Mouse (Mus musculus) embryonic facial prominence, embryonic 15.5 days (tissue): Measurements from ENCODE around the gene Prdm16. TPM values are rescaled to one million over a fixed set of nuclear protein-coding genes. Genes with fewer than 3 reads are reported as not detected.

Source experiments
- ATAC-seq: fragments of 200-750 bp; cut with Nextera tagmentation; 2 replicates; pipeline ENCODE4 v1.8.0; 2017; ENCODE audit warnings: low read depth, moderate TSS enrichment; ENCODE audit not compliant: insufficient number of reproducible peaks, low FRiP score, low TSS enrichment
- H3K27ac ChIP-seq: fragments of 300-500 bp; sonication (generic); replicated peaks from 2 replicates; pipeline ENCODE4 v1.5.1; 2015; ENCODE audit warnings: mild to moderate bottlenecking, inconsistent platforms
- H3K27me3 ChIP-seq: fragments of 300-500 bp; sonication (generic); 2 replicates; pipeline ENCODE4 v1.6.1; 2015; ENCODE audit warnings: inconsistent platforms
- H3K36me3 ChIP-seq: fragments of 300-500 bp; sonication (generic); 2 replicates; pipeline ENCODE4 v1.6.1; 2015; ENCODE audit warnings: mild to moderate bottlenecking, inconsistent platforms
- H3K4me1 ChIP-seq: fragments of 300-500 bp; sonication (generic); 2 replicates; pipeline ENCODE4 v1.6.1; 2015; ENCODE audit warnings: inconsistent platforms
- H3K4me2 ChIP-seq: fragments of 300-500 bp; sonication (generic); replicated peaks from 2 replicates; pipeline ENCODE4 v1.6.1; 2015; ENCODE audit warnings: mild to moderate bottlenecking, inconsistent platforms
- H3K4me3 ChIP-seq: fragments of 300-500 bp; sonication (generic); replicated peaks from 2 replicates; pipeline ENCODE4 v1.5.1; 2015; ENCODE audit warnings: mild to moderate bottlenecking, inconsistent platforms
- H3K9ac ChIP-seq: fragments of 300-500 bp; sonication (generic); 2 replicates; pipeline ENCODE4 v1.6.1; 2015; ENCODE audit warnings: inconsistent platforms
- H3K9me3 ChIP-seq: fragments of 300-500 bp; sonication (generic); replicated peaks from 2 replicates; pipeline ENCODE4 v1.6.1; 2016; ENCODE audit warnings: inconsistent platforms
- WGBS: fragments of 180-500 bp; shearing (Covaris S2); methylation state at CpG from one replicate; pipeline ENCODE4 v1.1.7; 2015; 5-methylcytosine and 5-hydroxymethylcytosine counted together
- polyA plus RNA-seq: library from polyadenylated mRNA; unstranded; fragments of >200 nt; fragmentation: Nextera tagmentation; extraction: Ambion mirVana; gene quantifications from 2 replicates; pipeline ENCODE4 v1.2.1, GENCODE M21; 2015

Gene Prdm16
- polyA plus RNA-seq, 1 experiment from 2014 or later = 12.5 TPM

GRCm38 (mm10) chr4:154418993-154419392 is 217.7 kb downstream of the Prdm16 start:
- peaks cover 23% of the 10 kb centered on the region for H3K4me1 ChIP-seq
- no peak for ATAC-seq

DNA sequence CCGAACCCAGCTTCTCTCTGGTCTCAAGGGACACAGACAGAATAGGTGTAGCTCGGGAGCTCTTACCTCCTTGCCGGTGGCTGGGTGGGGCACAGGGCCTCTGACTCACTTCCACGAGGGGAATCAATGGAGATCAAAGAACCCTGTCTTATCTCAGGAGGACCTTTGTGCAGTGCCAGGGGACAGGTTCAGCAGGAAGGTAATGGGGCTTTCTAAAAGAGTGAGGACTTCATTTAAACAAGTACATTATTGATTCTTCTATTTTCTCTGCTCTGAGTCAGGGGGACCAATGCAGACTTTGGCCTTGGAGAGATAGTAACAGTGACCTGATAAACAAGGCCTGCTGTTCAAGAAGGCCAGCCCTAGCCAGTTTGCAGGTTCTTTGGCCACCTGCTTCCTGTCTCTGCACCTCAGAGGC is 218.3 kb downstream of the Prdm16 start:
- H3K4me3 ChIP-seq = no peak overlapping the region
- 76% methylated on average over 4 of the region's 4 CpGs for WGBS
- peaks cover 17% of the 10 kb centered on the region for H3K4me1 ChIP-seq
- no peaks in the 10 kb centered on the region for H3K36me3 ChIP-seq
- no peak for ATAC-seq
- no peak overlapping the region for H3K4me2 ChIP-seq
- H3K27ac ChIP-seq = no peak overlapping the region
- H3K9me3 ChIP-seq = no peaks in the 10 kb centered on the region
- no peak overlapping the region for H3K9ac ChIP-seq
- H3K27me3 ChIP-seq = peaks cover 42% of the 10 kb centered on the region

More at GRCm38 (mm10) chr4:154418993-154419392, 217.7 kb downstream of the Prdm16 start:
- Histone ChIP-seq H3K4me2 (no peak overlapping the region), H3K36me3 (no peaks in the 10 kb centered on the region), H3K9me3 (no peaks in the 10 kb centered on the region), H3K27me3 (peaks cover 42% of the 10 kb centered on the region), H3K27ac (no peak overlapping the region), H3K4me3 (no peak overlapping the region), H3K9ac (no peak overlapping the region)
- WGBS = 31% methylated on average over 2 of the region's 2 CpGs

GRCm38 (mm10) chr4:154416728-154417127 is 219.9 kb downstream of the Prdm16 start:
- no peaks in the 10 kb centered on the region for H3K9me3 ChIP-seq
- no peak overlapping the region for H3K4me3 ChIP-seq
- H3K27ac ChIP-seq = no peak overlapping the region
- 52% methylated on average over 6 of the region's 6 CpGs for WGBS
- peaks cover 51% of the 10 kb centered on the region for H3K27me3 ChIP-seq
- H3K4me1 ChIP-seq = peaks cover 9% of the 10 kb centered on the region; the same call in 1 of the 2 replicates
- H3K9ac ChIP-seq = no peak overlapping the region
- H3K4me2 ChIP-seq = no peak overlapping the region
- no peak for ATAC-seq
- no peaks in the 10 kb centered on the region for H3K36me3 ChIP-seq

- Histone ChIP-seq H3K36me3 (no peaks in the 10 kb centered on the region), H3K4me1 (peaks cover 18% of the 10 kb centered on the region), H3K4me3 (no peak overlapping the region), H3K4me2 (no peak overlapping the region), H3K27ac (no peak overlapping the region), H3K27me3 (peaks cover 52% of the 10 kb centered on the region), H3K9ac (no peak overlapping the region), H3K9me3 (no peaks in the 10 kb centered on the region)
- ATAC-seq = no peak
- 57% methylated on average over 4 of the region's 4 CpGs for WGBS
These were observed 221.8 kb downstream of the Prdm16 start for GRCm38 (mm10) chr4:154414885-154415284.

- ATAC-seq = no peak
- WGBS = 54% methylated on average over 8 of the region's 8 CpGs
- H3K27me3 ChIP-seq = peaks cover 55% of the 10 kb centered on the region
- no peaks in the 10 kb centered on the region for H3K9me3 ChIP-seq
- no peak overlapping the region for H3K9ac ChIP-seq
- no peak overlapping the region for H3K4me3 ChIP-seq
- H3K36me3 ChIP-seq = no peaks in the 10 kb centered on the region
- H3K27ac ChIP-seq = no peak overlapping the region
- H3K4me1 ChIP-seq = peaks cover 30% of the 10 kb centered on the region
- no peak overlapping the region for H3K4me2 ChIP-seq
These were observed 226.1 kb downstream of the Prdm16 start for GRCm38 (mm10) chr4:154410559-154410958.

GRCm38 (mm10) chr4:154409841-154410240 is 226.8 kb downstream of the Prdm16 start:
- H3K4me2 ChIP-seq = peak overlapping the region; percentile 32
- WGBS = 55% methylated on average over 10 of the region's 10 CpGs
- H3K36me3 ChIP-seq = no peaks in the 10 kb centered on the region
- peaks cover 30% of the 10 kb centered on the region for H3K4me1 ChIP-seq
- no peak overlapping the region for H3K4me3 ChIP-seq
- peaks cover 50% of the 10 kb centered on the region for H3K27me3 ChIP-seq
- no peak for ATAC-seq
- H3K27ac ChIP-seq = no peak overlapping the region
- no peaks in the 10 kb centered on the region for H3K9me3 ChIP-seq
- no peak overlapping the region for H3K9ac ChIP-seq

DNA sequence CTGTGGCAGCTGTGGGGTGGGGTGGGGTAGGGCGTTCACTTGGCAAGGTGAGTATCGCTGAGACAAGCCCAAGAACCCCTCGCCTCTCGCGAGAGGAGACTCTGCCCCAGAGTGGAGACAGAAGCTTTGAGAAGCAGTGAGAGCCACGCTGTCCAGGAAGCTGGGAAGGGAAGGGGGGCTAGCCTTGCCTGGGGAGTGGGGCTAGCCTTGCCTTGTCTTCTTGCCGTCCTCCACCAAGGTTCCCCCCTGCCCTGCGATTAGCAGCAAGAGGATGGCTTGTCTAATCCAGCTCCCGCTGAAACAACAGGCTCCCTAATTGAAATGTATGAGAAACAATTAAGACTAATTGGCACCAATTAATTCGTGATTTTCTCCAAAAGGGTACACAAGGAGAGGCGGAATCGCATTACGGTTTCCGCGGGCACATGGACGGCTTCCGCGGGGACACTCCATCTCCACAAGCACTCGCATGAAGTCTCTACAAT is 227.4 kb downstream of the Prdm16 start:
- H3K27me3 ChIP-seq = peaks cover 48% of the 10 kb centered on the region
- no peaks in the 10 kb centered on the region for H3K36me3 ChIP-seq
- 0 out of 2 replicates have a peak, but pooled peaks have one; percentile 41 for ATAC-seq
- peaks cover 30% of the 10 kb centered on the region for H3K4me1 ChIP-seq
- no peaks in the 10 kb centered on the region for H3K9me3 ChIP-seq
- no peak overlapping the region for H3K27ac ChIP-seq
- 17% methylated on average over 19 of the region's 19 CpGs for WGBS
- peak overlapping the region; percentile 32 for H3K4me2 ChIP-seq
- no peak overlapping the region for H3K9ac ChIP-seq
- no peak overlapping the region for H3K4me3 ChIP-seq

DNA sequence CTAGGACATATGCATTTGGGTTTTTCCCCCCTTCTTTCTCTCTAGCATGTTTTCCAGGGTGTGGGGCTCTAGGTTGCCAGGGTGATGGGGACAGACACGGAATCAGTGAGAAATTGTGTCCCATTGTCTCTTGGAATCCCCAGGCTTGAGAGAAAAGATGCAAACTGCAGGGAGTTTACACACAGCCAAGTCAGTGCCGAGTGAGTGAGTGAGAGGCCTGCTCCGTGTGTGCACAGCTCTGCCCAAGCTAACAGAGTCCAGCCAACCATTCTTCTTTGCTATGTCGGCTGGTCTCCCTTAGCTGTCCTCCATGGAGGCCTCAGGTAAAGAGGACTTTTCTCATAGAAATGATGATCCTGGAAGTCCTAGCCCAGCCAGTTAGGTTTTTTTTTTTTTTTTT is 233.7 kb downstream of the Prdm16 start:
- Histone ChIP-seq H3K27me3 (peaks cover 9% of the 10 kb centered on the region; the same call in 1 of the 2 replicates), H3K4me2 (no peak overlapping the region), H3K36me3 (no peaks in the 10 kb centered on the region), H3K27ac (no peak overlapping the region), H3K4me1 (peaks cover 8% of the 10 kb centered on the region; the same call in 1 of the 2 replicates), H3K9me3 (no peaks in the 10 kb centered on the region), H3K9ac (no peak overlapping the region), H3K4me3 (no peak overlapping the region)
- 59% methylated on average over 4 of the region's 4 CpGs for WGBS
- no peak for ATAC-seq

DNA sequence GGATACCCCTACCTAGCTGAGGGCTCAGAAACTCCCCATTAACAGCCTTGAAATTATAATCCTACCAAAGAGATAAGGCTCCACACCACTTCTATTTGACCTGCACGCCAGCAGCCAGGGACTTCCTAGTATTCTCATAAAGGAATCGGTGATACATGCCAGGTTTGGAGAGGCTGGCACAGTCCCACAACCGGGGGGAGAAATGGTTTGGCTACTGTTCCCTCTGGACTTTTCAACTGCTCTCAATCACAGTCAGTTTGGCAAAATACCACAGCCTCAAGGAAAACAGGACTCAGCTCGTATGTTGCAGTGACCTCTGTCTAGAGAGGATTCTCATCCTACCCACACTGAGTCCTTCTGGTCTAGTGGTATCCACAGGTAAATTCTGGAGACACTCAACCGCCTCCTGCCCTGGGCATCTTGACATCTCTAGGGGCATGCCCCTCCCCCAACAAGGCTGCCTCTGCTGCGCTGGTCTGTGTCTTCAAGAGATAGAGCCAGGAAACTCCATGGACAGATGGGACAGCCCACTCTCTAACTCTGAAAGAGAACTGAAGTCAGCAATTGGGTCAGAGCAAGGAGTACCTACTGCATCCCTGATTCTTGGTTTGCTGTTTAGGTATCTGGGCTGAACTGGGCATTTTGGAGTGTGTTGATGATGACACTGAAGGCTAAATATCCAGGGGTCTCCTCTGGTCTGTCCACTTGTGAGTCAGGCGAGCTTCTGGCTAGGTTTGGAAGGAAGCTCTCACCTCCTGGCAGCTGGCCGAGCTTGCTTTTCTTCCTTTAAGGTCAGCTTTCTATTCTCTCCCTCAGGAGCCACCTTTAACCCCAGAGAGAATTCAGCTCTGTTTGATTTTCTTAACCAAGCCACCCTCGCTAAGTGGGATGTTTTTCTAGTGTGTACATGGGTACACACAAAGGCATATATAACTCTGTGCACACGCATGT is 234.4 kb downstream of the Prdm16 start:
- Histone ChIP-seq H3K9ac (no peak overlapping the region), H3K27me3 (peaks cover 4% of the 10 kb centered on the region; the same call in 1 of the 2 replicates), H3K4me1 (peaks cover 8% of the 10 kb centered on the region; the same call in 1 of the 2 replicates), H3K36me3 (no peaks in the 10 kb centered on the region), H3K9me3 (no peaks in the 10 kb centered on the region), H3K4me2 (no peak overlapping the region), H3K27ac (no peak overlapping the region), H3K4me3 (no peak overlapping the region)
- WGBS = 56% methylated on average over 10 of the region's 10 CpGs
- ATAC-seq = no peak

GRCm38 (mm10) chr4:154401379-154401778 is 235.3 kb downstream of the Prdm16 start:
- no peak overlapping the region for H3K9ac ChIP-seq
- H3K4me3 ChIP-seq = no peak overlapping the region
- H3K4me2 ChIP-seq = no peak overlapping the region
- no peak overlapping the region for H3K27ac ChIP-seq
- no peaks in the 10 kb centered on the region for H3K9me3 ChIP-seq
- H3K27me3 ChIP-seq = no peaks in the 10 kb centered on the region; the same call in 1 of the 2 replicates
- H3K36me3 ChIP-seq = no peaks in the 10 kb centered on the region
- WGBS = 48% methylated on average over 5 of the region's 5 CpGs
- ATAC-seq = no peak
- H3K4me1 ChIP-seq = peaks cover 15% of the 10 kb centered on the region; the same call in 1 of the 2 replicates

- no peak overlapping the region for H3K4me2 ChIP-seq
- no peaks in the 10 kb centered on the region for H3K36me3 ChIP-seq
- 78% methylated on average over 24 of the region's 24 CpGs for WGBS
- peaks cover 15% of the 10 kb centered on the region; the same call in 1 of the 2 replicates for H3K4me1 ChIP-seq
- H3K27ac ChIP-seq = no peak overlapping the region
- no peaks in the 10 kb centered on the region for H3K9me3 ChIP-seq
- no peaks in the 10 kb centered on the region for H3K27me3 ChIP-seq
- ATAC-seq = no peak
- H3K4me3 ChIP-seq = no peak overlapping the region
- no peak overlapping the region for H3K9ac ChIP-seq
These were observed 236.2 kb downstream of the Prdm16 start for GRCm38 (mm10) chr4:154400256-154401171.
